Mouse (Mus musculus) T-helper 1 cell (primary cell): ENCODE measurements at regions not wholly inside any gene's neighbourhood (a gene's known extent, or its start where the extent isn't known, plus 50 kb on each side); places are given as distances from the start of the nearest gene placed in this dataset.

Experiments
- in situ Hi-C: fragments of 300-600 bp; cut with MboI, MseI; formaldehyde crosslinking; loops from one replicate; pipeline ENCODE4 v1.15.1; 2025; ENCODE audit warnings: high pct_unique_total_duplicates

DNA sequence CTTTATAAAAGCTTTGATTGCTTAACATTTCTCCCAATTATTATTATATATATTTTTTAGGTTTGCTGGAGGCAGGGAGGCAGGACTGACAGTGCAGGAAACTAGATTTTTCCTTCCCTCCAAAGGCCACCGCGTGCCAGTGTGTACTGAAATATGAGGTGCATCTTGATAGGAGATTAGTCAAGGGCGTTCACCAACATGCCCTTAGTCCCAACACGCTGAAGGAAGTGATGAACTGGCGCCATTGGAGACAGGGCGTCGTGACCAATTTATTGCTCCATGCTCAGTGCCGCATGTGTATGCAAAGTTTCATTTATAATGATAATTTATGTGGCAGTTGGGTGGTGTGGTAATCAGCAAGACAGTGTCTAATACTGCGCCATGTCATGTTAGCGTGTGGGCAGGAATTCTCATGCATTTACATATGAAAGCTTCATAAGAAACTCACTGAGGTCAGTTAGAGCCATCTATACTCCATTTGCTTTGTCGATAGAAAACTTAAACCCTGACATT, 66.2 kb downstream of the Isl1 start:
- in situ Hi-C loops: loop anchor here (5.0 kb wide), 1 partner anchor 71 kb away; no protein-coding TSS in a partner anchor

DNA sequence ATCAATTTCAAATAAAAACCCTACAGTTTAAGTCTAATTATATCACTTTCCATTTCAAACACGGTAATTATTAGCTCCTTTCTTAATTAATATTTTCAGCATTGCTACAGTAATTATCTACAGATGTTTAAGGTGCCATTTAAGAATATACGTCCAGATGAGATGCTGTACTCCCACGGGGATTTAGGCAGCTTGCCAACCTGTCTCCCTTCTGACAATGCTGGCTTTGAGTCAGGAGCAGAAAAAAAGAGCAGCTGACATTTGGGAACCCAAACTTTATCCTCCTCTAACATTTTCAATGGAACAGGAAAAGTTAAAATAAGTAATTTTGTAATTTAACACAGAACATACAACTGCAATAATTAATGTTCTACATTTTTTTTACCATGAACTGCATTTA, 94.4 kb downstream of the Isl1 start:
- in situ Hi-C loops: no loop called here

DNA sequence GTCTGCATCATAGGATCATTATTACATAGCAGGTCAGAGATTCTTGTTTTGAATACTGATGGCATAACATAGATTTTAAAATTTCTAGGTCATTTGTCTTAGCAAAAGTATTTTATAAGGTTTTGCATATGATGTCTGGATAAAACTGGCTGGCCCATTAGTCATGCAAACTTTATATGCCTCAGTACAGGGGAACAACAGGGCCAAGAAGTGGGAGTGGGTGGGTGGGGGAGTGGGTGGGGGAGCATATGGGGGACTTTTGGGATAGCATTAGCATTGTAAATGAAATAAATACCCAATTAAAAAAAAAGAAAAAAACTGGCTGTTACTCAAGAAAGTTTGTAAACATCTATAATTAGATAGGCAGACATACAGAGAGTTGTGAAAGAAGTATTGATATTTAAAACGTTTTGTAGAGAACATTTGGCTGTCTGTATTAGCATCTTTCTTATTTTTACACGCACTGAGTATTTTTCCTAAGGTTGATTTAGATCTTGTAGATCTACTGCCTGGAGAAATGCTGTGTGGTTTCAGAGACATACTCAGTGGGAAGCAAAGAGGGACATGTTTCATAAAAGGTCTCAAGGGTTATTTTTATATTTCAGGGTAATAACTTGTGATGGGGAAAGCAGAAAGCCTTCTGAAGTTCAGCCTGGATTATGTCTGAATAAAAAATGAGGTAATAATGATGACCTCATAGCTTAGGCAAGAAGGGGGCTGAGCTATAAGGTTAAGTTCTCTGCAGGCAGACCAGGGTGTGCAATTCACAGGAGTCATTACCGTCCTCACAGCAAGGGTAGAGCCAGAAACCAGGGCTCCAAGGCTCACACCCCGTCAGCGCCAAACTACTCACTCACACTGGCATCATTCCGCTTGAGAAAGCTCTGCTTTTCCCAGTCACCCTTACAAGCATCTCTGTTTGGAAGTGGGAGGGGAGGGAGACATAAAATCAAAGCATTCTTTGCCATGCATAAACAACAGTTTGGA, 95.4 kb downstream of the Isl1 start:
- in situ Hi-C loops: no loop called here

DNA sequence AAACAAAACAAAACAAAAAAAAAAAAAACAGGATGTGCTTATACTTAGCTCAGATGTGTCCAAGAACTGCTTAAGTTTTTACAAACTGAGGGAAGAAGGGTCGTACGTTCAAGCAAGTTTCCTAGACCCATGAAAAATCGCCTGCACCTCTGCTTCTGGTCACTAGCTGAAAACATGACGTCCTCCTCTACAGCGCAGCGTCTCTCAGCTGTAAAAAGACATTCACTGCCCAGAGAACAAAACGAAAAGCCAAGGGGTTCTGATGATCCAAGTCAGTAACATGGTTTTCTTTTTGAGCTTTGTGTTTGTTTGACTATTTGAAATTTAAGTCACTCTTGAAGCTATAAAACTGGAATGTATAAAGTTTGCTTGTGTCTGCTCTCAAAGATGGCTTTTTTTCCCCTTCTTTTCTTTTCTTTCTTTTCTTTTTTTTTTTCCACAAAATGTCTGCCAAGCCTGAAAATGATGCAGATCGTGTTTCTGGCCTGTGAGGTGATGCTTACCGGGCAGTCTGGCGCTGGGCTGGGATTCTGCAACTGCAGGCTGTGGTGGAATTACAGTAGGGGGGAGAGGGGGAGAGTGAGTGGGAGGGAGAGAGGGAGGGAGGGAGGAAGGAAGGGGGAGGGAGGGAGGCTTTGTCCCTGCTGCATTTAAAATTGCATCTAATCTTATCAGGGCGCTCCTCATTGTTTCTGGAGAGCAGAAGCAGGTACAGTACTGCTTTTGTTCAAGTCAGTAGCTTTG, 108.1 kb downstream of the Isl1 start:
- in situ Hi-C loops: no loop called here

DNA sequence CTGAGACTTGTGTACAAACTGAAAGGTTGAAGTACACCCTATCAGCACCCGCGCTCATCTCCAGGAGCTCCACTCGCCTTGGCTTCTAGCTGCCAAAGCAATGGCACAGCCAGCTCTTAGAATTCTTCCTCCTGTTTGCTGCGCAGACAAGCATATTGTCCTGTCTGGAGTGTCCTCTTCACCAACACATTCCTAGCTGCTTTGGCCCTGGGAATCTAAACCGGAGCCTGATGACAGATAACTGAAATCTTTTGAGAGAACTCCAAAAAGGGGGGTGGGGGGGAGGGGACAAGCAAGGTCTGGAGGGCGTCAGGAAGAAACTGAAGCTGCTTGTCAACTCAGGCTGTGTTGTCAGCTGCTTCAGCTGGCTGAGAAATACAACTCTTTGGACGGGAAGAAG, 122.4 kb downstream of the Isl1 start:
- in situ Hi-C loops: no loop called here

DNA sequence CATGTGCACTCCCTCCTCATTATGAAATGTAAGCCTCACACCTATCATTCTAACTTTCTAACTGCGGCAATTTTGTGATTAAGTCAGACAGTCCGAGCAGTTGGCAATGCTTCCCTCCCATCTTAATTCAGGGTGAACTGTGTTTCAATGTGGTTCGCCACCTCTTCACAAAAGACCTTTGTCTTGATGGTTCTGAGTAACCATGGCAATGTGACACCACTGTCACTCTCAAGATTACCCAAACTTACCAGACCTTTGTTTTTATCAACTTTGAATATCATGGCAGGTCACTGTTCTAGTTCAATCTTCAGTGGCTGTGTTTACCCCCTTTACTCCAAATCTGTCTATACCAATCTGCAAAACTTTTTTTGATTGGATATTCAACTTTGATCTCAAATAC, 131.7 kb downstream of the Isl1 start:
- in situ Hi-C loops: no loop called here

DNA sequence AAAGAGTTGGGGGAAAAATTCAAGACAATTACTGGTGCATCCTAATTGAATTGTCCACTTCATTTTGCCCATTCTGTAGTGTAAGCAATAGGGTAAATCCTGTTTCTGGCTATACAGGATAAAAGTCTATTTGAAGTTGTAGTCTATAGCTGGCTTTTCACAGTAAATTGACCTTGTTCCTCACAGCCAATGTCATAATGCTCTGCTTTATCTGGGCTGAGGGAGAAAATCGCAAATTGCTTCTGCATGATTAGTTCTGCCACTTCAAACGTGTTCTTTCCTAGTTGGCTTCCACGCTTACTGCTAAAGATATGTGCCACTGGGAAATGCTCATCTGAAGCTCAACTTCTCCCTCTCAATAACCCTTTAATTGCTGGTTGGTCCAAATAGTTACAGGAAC, 134.5 kb downstream of the Isl1 start:
- in situ Hi-C loops: loop anchor here (5.0 kb wide), 1 partner anchor 67 kb away; no protein-coding TSS in a partner anchor

DNA sequence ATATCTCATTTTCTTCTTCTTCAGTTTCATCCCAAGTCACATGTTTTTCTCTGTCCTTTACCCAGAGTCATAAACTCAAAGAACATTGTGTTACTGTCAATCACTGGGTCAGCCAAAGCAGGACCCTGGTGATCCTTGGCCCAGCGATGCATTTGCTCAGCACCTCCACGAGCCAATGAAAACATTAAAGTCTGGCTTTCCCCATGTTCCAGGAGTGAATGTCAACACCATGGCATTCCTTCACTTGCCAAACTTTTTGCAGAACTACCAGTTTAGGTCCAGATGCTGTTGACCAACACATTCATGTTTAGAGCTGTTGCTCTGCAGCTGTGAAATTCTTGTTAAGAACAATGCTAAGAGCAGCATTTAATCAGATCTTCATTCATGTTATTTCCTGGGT, 135.6 kb downstream of the Isl1 start:
- in situ Hi-C loops: loop anchor here (5.0 kb wide), 1 partner anchor 68 kb away; no protein-coding TSS in a partner anchor

DNA sequence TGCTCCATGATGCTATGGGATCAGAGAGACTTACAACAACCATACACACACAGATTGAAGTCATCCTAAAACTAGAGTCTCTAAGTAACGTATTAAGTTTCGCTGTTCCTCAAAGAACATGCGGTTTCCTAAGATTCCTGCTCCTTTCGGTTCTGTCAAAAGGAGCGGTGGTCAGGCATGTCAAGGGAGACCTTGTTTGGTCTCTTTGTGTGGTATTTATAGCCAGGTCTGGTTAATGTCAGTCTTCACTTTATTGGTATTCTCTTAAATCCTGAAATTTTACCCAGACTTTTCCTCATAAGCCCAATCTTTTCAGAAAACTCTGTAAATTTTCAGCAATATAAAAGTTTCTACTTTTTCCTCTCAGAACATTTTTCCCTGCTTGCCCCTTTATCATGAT, 166.5 kb downstream of the Isl1 start:
- in situ Hi-C loops: no loop called here

DNA sequence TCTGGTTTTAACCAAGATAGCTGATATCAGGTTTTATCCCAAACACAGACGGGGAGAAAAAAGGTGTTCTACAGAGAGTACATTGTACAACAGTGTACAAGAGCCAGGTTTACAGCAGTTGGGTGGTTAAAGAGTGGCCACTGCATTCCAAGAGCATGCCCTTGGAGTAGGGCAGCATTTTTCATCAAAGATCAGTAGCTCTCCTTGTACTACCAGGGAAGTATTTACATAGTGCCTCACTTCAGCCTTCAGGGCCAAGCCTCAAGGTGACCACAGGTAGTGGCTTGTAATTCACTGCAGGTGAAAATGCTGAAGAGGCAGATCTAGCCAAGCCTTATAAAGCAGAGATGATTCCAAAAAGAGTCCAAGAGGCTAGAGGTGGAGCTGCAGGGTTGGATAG, 190.8 kb downstream of the Isl1 start:
- in situ Hi-C loops: no loop called here

DNA sequence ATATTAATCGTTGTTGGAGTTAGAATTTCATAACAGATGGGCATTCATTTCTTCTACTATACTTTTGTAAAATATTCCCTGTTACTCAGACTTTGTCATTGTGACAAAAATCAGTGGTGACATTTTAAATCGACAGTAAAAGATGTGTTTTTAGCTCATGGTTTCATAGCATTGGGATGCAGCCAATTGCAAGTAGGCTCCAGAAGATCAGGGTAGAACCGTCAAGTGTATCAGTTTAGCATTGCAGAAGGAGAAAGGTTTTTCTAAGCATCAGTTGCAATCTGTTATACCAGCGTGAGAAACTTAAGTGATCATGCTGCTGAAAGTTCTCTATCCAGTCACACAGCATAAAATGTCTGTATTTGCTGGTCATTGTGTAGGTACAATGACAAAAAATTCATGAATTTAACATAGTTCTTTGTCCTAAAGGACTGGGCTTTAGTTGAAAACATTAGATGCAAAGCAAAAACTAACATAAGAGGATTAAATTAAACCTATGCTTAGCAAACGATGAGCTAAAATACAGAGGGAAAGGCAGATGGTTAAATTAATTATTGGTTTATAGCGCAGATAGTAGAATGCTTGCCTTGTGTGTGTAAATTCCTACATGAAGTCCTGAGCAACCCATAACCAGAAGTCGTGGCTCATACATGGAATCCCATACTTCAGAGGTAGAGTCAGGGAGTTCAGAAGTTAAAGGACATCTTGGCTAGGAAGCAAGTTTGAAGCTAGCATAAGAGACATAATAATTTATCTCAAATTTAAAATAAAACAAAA, 198.3 kb downstream of the Isl1 start:
- in situ Hi-C loops: no loop called here

DNA sequence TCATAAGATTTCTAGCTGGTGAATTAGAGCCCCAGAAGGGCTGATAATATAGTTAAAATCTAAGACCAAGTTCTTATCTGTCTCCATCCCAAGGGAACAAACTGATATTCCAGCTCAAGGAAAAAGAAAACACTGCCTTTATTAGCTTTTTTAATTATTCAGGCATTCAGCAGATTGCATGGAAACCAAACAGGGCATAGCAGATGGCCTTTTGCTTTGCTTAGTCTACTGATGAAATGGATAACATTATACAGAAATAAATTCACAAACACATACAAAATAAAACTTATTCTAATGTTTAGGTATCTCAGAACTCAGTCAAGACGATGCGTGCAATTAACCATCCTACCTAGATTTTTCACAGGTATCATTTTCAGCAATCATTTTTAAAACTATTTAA, 198.9 kb downstream of the Isl1 start:
- in situ Hi-C loops: no loop called here

DNA sequence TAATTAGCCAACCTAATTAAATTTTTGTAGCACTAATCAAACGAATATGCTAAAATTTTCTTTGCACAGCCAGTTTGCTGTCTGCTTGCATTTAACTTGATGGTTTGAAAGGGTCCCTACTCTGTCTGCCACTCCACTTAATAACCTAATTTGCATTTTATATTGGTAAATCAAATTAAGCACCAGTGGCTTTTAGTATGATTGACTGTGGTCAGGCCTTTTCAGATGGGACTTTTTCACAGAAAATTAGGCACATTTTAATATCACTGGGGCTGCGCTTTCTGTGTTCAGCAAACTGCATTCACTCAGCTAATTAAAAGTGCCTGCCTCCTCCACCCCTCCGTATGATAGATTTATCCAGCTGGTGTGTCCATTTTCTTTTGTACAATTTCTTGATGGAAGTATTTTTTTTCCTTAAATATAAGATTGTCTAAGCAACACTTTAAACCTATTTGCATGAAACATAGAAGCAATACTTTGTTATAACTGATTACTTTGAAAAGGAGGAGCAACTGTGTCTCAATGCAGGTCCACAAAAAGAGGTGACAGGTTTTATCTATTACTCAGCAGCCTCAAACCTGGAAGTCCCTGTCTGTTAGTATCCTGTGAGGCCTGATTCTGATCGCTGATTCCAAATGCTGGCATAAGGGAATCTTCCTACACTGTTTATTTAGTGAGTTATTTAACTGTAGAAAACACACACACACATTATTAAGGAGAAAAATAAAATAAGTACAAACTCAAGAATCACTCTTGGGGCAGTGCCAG, 221.8 kb downstream of the Isl1 start:
- in situ Hi-C loops: no loop called here

DNA sequence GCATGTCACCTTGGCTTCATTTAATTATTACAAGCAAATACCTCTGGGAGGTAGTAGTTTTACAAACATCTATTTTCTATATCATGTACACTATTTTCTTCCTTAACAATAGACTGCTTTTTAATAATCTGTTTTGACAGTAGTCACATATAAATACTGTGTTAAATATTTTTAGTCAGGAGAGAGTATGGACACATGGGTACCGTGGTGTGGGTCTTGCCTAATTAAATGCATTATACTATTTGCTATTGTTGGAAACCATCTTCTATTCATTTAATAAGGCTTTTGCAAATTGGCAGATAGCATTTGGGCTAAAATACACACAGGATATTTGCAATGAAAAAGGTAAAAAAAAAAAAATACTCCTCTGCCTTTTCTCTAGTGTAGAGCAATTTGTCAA, 222.3 kb downstream of the Isl1 start:
- in situ Hi-C loops: no loop called here

DNA sequence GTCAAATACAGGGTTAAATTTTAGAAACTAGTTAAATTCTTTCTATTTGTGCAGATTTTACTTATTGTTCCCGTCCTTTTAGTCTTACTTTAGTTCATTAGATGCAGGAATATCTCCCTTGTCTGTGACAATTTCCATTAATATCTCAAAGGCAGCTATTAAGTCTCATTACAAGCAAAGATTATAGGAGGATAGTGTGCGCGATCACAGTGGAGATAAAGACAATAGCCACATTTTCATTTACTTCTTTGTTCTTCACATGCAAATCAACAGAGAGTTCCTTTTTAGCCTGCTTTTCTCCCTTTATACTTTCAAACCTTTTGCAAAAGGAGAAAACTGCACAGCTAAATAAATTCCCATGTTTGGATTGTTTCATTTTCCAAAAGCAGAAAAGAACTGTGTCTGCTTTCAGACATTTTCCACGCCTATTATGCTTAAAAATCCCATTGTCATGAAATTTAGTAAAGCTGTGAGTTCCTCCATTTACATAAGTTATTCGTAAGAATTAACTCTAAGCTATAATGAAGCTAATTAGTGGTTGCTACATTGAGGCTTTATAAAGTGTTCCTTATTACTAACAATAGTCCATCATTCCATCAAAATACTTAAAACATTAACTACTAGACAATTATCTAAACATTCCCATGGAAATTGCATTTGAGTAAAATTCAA, 252.4 kb downstream of the Isl1 start:
- in situ Hi-C loops: no loop called here

DNA sequence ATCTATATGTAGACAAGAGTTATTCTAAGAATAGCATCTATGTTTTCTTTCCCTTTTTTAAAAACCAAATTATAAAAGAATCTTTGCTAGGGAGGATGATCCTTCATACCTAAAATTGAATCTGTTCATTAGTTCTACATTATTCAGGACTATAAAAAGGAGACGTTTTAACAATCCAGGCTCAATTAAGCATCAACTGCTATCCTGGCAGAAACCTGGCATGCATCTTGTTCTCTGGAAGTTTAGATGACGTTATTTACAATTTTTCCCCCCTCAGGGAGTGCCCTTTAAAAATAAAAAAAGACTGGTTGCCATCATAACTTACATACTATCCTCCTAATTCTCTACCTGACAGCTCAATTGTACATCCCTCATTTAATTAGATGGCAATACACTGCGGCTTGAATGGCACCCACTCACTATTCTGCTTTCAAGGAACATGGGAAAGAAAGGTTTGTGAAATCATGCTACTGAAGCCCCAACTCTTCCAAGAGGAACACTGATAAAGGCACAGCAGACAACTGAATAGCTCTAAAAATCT, 253.3 kb downstream of the Isl1 start:
- in situ Hi-C loops: no loop called here

DNA sequence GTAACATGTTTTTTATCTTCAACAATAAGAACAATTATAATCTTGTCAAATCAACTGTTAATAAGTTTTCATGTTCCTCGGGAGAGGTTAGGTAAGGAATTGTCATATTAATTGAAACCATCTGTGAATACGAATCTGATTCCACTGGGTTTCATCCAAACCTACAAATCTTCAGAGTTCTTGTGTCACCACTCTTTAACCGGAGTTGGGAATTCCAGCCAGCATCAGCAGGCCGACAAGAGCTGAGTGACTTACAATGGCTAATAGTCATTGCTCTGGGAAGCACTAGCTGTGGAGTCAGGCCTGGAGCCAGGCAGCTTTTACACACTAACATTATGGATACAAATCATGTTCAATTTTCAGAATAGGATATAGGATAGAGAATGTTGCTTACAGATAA, 273.3 kb downstream of the Isl1 start:
- in situ Hi-C loops: no loop called here

DNA sequence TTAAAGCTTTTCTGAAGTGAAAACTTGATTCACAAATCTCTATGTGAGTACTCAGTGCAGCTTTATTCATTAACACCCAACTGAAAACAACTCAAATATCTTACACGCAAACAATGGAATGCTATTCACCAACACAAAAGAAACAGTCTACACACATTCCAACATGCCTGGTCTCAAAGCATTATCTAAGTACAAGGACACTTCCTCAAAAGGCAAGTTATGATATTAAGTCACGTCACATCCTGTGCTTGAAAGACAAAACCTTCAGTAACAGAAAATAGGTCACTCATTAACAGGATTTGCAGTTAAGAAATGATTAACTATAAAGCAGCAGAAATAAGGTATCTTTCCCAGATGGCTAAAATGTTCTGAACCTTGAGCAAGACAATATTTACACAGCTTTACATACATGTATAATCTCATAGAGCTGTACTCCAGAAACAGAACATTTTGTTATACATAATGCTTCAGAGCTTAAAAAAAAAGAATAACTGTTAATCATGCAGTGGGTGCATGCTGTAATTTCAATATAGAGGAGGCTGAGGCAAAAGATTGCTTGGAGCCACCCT, 279.3 kb downstream of the Isl1 start:
- in situ Hi-C loops: no loop called here

DNA sequence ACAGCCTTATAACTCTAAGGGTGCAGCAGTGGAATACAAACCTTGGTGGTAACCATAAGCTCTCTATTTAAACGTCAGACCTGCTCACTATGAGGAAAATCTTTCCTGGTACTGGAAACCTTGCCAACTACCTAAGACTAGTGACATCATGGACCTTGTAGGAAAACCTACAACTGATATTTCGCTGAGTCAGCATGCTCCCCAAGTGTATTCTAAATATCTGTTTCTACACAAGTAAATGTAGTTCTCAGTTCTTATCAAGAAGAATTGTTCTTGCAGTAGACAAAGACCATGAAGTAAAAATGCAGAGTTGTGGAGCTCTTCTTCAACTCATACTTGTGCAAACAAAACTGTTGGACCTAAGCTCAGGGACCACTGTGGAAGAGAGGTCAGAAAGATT, 280.9 kb downstream of the Isl1 start:
- in situ Hi-C loops: no loop called here

DNA sequence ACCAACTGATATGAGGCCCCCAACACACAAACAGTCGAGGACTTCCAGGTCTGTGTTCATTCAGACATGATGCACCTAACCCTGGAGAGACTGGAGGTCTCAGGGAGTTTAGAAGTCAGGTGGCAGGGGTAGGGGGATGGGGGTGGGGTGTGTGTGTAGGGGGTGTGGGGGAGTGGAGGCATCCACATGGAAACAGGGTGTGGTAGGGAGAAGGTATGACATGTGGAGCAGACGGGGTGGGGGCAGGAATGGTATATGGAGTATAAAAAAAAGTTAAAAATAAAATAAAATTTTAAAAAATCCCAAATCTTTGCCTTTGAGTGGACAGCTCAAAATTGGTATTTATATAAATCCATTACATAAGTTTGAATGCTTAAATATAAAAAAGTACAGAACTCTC, 282.3 kb downstream of the Isl1 start:
- in situ Hi-C loops: no loop called here
